Mouse (Mus musculus): ENCODE measurements around the gene Fadd. TPM values are rescaled to one million over a fixed set of nuclear protein-coding genes. Genes with fewer than 3 reads are reported as not detected.

The Fadd gene
- polyA plus RNA-seq, 2 experiments: 4.1 to 4.4 TPM

DNA sequence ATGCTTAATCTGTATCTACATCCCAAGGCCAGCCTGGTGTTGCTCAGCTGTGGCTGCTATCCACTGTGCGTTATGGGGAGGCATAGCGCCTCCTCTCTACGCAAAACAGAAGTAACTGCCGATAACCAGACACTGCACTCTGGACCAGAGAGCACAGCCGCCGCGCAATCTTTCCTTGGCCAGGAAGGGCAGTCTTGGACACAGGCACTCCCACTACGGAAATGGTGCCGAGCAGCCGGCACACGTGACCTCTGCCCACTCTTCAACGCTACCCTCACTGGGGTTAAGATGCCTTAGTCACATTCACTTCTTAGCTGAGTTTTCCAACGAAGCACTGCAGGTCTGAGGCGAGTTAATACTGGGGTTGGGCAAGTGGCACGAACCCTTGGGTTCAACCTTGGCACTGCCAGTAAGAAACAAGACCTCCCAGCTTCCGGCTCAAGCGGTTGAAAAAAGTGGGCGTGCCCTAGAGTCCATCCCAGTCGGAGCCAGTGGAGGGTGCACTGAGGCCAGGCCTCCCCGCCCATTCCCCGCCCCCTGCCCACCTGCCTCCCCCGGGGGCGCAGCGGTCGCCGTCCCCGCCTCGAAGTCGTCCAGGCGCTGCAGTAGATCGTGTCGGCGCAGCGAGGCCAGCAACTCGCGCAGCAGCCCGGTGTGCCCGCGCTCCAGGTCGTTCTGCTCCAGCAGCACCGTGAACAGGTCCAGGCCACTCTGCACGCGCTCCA is 542 bp downstream of the Fadd start:
- H3K27me3 ChIP-seq (ENCODE audit: control insufficient read depth, insufficient read depth, low read length): no peaks in the 10 kb centered on the region
- peaks cover 5% of the 10 kb centered on the region for H3K36me3 ChIP-seq (replicated peaks; ENCODE audit: control insufficient read depth, insufficient read depth, low read depth)
- H3K4me2 ChIP-seq (ENCODE audit: low read depth): peak overlapping the region; percentile 77
- DNase-seq (ENCODE audit: low read depth in 3 of 3, low spot score in 3 of 3) (peak; percentile 60 to 74 (median 66)), ATAC-seq (ENCODE audit: insufficient read depth) (peak; percentile 88)
- H3K4me1 ChIP-seq (replicated peaks; ENCODE audit: control insufficient read depth in 2 of 2, insufficient read depth in 2 of 2, low read length in 1 of 2): peaks cover 7 to 13% of the 10 kb centered on the region in 2 experiments; a peak in 3 of 4 replicates
- H3K27ac ChIP-seq: peak overlapping the region; percentile 50
- under 1% methylated on average over 42 of the region's 43 CpGs for WGBS (ENCODE audit: insufficient replicate concordance)
- H3K9ac ChIP-seq (replicated peaks): peak overlapping the region; percentile 66
- TF ChIP-seq EP300 (IDR thresholded peaks at IDR 0.05; ENCODE audit: low read depth) (no peak), CTCF (IDR thresholded peaks at IDR 0.05; ENCODE audit: low read depth) (peak; percentile 87)
- H3K9me3 ChIP-seq (ENCODE audit: control insufficient read depth, low read length): no peaks in the 10 kb centered on the region
- H3K4me3 ChIP-seq (ENCODE audit: insufficient read depth in 1 of 2, low read depth in 2 of 2, low read length in 2 of 2): peak overlapping the region; percentile 73 to 77

GRCm38 (mm10) chr7:144577876-144578275 is 4.4 kb downstream of the Fadd start:
- H3K9ac ChIP-seq (replicated peaks): no peak overlapping the region
- H3K27me3 ChIP-seq (ENCODE audit: control insufficient read depth, insufficient read depth, low read length): no peaks in the 10 kb centered on the region
- WGBS (ENCODE audit: insufficient replicate concordance): 77% methylated on average over 5 of the region's 5 CpGs
- no peaks in the 10 kb centered on the region for H3K9me3 ChIP-seq (ENCODE audit: control insufficient read depth, low read length)
- ATAC-seq (ENCODE audit: insufficient read depth): no peak
- peaks cover 5% of the 10 kb centered on the region for H3K36me3 ChIP-seq (replicated peaks; ENCODE audit: control insufficient read depth, insufficient read depth, low read depth)
- no peak for TF ChIP-seq CTCF (IDR thresholded peaks at IDR 0.05; ENCODE audit: low read depth)
- no peak for TF ChIP-seq EP300 (IDR thresholded peaks at IDR 0.05; ENCODE audit: low read depth)
- H3K4me1 ChIP-seq (replicated peaks; ENCODE audit: control insufficient read depth in 2 of 2, insufficient read depth in 2 of 2, low read length in 1 of 2): peaks cover 6% of the 10 kb centered on the region in 2 experiments; a peak in 3 of 4 replicates
- no peak overlapping the region for H3K4me2 ChIP-seq (ENCODE audit: low read depth)
- H3K4me3 ChIP-seq (ENCODE audit: insufficient read depth in 1 of 2, low read depth in 2 of 2, low read length in 2 of 2): no peak overlapping the region
- no peak overlapping the region for H3K27ac ChIP-seq
- no peak for DNase-seq (ENCODE audit: low read depth in 3 of 3, low spot score in 3 of 3)

DNA sequence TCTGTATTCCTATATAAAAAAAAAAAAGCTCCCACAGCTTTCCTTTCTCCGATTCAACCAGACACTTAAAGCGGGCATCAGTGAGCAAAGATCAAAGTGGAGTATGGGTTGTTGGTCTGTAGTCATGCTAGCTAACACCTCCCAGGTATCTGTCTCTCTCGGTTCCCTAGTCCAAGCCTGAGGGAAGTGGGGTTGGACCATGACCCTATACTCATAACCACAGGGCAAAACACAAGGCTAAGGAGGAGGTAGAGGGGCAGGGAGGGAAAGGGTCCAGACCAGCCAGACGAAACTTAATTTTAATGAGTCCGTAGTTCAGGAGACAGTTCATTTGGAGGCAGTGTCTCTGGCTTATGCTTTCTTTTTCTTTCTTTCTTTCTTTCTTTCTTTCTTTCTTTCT is 10.0 kb downstream of the Fadd start:
- no peak for DNase-seq (ENCODE audit: low read depth in 3 of 3, low spot score in 3 of 3)
- Histone ChIP-seq H3K27me3 (ENCODE audit: control insufficient read depth, insufficient read depth, low read length) (no peaks in the 10 kb centered on the region), H3K4me3 (ENCODE audit: insufficient read depth in 1 of 2, low read depth in 2 of 2, low read length in 2 of 2) (no peak overlapping the region), H3K36me3 (replicated peaks; ENCODE audit: control insufficient read depth, insufficient read depth, low read depth) (no peaks in the 10 kb centered on the region), H3K4me2 (ENCODE audit: low read depth) (no peak overlapping the region), H3K9ac (replicated peaks) (no peak overlapping the region), H3K9me3 (ENCODE audit: control insufficient read depth, low read length) (no peaks in the 10 kb centered on the region), H3K4me1 (replicated peaks; ENCODE audit: control insufficient read depth in 2 of 2, insufficient read depth in 2 of 2, low read length in 1 of 2) (no peaks in the 10 kb centered on the region), H3K27ac (no peak overlapping the region)
- WGBS (ENCODE audit: insufficient replicate concordance): 79% methylated on average over 5 of the region's 5 CpGs
- ATAC-seq (ENCODE audit: insufficient read depth): no peak
- no peak for TF ChIP-seq EP300 (IDR thresholded peaks at IDR 0.05; ENCODE audit: low read depth)
- no peak for TF ChIP-seq CTCF (IDR thresholded peaks at IDR 0.05; ENCODE audit: low read depth)

DNA sequence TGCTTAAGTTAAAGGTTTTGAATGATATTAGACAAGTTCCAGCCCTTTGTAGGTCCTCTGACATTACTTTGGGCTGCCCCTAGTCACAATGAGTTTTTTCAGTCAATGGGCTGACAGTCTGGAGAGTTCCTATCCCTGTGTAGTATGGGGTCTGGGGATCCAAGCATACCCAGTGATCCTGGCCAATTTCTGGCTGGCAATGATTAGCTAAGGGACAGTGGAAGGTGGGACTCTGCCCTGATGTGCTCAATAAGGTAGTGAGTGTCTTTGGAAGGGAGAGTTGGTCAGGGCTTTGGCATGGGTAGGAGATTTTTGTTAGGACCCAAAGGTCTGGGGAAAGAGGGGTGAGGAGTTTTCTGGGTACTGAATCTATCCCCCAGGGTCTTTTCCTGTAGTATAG is 10.7 kb downstream of the Fadd start:
- H3K27ac ChIP-seq: no peak overlapping the region
- no peak overlapping the region for H3K4me3 ChIP-seq (ENCODE audit: insufficient read depth in 1 of 2, low read depth in 2 of 2, low read length in 2 of 2)
- DNase-seq (ENCODE audit: low read depth in 3 of 3, low spot score in 3 of 3) (no peak), ATAC-seq (ENCODE audit: insufficient read depth) (no peak)
- H3K27me3 ChIP-seq (ENCODE audit: control insufficient read depth, insufficient read depth, low read length): no peaks in the 10 kb centered on the region
- TF ChIP-seq CTCF (IDR thresholded peaks at IDR 0.05; ENCODE audit: low read depth): no peak
- TF ChIP-seq EP300 (IDR thresholded peaks at IDR 0.05; ENCODE audit: low read depth): no peak
- H3K4me1 ChIP-seq (replicated peaks; ENCODE audit: control insufficient read depth in 2 of 2, insufficient read depth in 2 of 2, low read length in 1 of 2): no peaks in the 10 kb centered on the region
- H3K9ac ChIP-seq (replicated peaks): no peak overlapping the region
- no peak overlapping the region for H3K4me2 ChIP-seq (ENCODE audit: low read depth)
- no peaks in the 10 kb centered on the region for H3K36me3 ChIP-seq (replicated peaks; ENCODE audit: control insufficient read depth, insufficient read depth, low read depth)
- no peaks in the 10 kb centered on the region for H3K9me3 ChIP-seq (ENCODE audit: control insufficient read depth, low read length)

DNA sequence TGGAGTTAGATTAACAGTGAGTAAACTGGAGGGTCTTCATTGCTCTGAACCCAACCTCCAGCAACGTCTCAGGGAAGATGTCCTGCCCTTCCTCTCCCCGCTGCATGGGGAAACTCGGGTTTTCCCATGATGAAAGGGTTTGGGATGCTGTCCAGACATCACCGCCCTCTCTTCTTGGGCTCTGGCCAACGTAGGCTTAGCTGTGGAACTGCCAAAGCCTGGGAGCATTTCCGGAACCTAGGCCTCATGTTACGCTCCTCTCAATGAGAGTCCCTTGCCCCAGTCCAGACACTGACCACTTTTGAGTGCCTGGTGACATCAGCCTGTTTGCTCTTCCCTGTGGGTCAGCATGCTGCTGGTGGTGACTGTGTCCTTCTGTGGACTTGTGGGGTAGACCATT is 12.8 kb downstream of the Fadd start:
- Histone ChIP-seq H3K4me2 (ENCODE audit: low read depth) (no peak overlapping the region), H3K9me3 (ENCODE audit: control insufficient read depth, low read length) (no peaks in the 10 kb centered on the region), H3K27ac (no peak overlapping the region), H3K4me1 (replicated peaks; ENCODE audit: control insufficient read depth in 2 of 2, insufficient read depth in 2 of 2, low read length in 1 of 2) (no peaks in the 10 kb centered on the region), H3K9ac (replicated peaks) (no peak overlapping the region), H3K4me3 (ENCODE audit: insufficient read depth in 1 of 2, low read depth in 2 of 2, low read length in 2 of 2) (no peak overlapping the region), H3K36me3 (replicated peaks; ENCODE audit: control insufficient read depth, insufficient read depth, low read depth) (no peaks in the 10 kb centered on the region), H3K27me3 (ENCODE audit: control insufficient read depth, insufficient read depth, low read length) (no peaks in the 10 kb centered on the region)
- DNase-seq (ENCODE audit: low read depth in 3 of 3, low spot score in 3 of 3) (no peak), ATAC-seq (ENCODE audit: insufficient read depth) (no peak)
- TF ChIP-seq EP300 (IDR thresholded peaks at IDR 0.05; ENCODE audit: low read depth): no peak
- TF ChIP-seq CTCF (IDR thresholded peaks at IDR 0.05; ENCODE audit: low read depth): no peak
- WGBS (ENCODE audit: insufficient replicate concordance): 66% methylated on average over 7 of the region's 7 CpGs

All from liver, embryonic 14.5 days (tissue).